Mouse (Mus musculus) brain, embryonic 14.5 days (tissue): Measurements from ENCODE around the gene Olfr411.

ENCODE experiments used
- CTCF ChIP-seq: fragments of 200-500 bp; IDR thresholded peaks from 2 replicates; pipeline ENCODE4 v1.5.1; 2012; ENCODE audit warnings: inconsistent platforms, mild to moderate bottlenecking, moderate library complexity, borderline replicate concordance; ENCODE audit not compliant: insufficient read depth, insufficient read length; ENCODE audit errors: extremely low read depth
- POLR2A ChIP-seq: fragments of 200-500 bp; IDR thresholded peaks from 2 replicates; pipeline ENCODE4 v1.6.1; 2012; ENCODE audit warnings: mild to moderate bottlenecking, inconsistent platforms, borderline replicate concordance; ENCODE audit not compliant: poor library complexity, insufficient read depth, insufficient read length, severe bottlenecking; ENCODE audit errors: extremely low read depth

DNA sequence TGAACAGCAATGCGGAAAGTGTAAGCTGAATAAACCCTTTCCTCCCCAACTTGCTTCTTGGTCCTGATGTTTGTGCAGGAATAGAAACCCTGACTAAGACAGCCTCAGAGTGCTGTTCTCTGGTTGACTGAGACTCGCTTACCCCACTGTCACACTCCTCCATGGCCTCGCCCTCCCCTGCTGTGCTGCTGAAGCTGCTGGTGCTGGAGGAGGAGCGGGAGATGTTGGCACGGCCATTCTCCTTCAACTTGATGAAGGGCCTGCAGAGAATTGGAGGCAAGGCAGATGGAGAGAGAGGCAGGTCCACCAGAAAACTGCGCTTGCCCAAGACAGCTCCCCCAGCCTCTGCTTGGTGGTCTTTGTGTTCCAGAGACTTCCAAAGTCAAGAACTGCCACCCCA lies 40.5 kb upstream of the Olfr411 start:
- no peak for TF ChIP-seq CTCF
- no peak for TF ChIP-seq POLR2A
